Mouse (Mus musculus) E14TG2a.4 (cell line): ENCODE data around the gene Fam92a.

ENCODE experiments used
- CTCF ChIP-seq: conservative IDR thresholded peaks from 2 replicates; pipeline ENCODE4 v1.5.1; 2014; ENCODE audit warnings: low read length
- NANOG ChIP-seq: IDR thresholded peaks from 2 replicates; pipeline ENCODE4 v1.6.1; 2014; ENCODE audit warnings: borderline replicate concordance, low read length, mixed read lengths
- POU5F1 ChIP-seq: IDR thresholded peaks from 2 replicates; pipeline ENCODE4 v1.6.1; 2014; ENCODE audit warnings: low read length, borderline replicate concordance

DNA sequence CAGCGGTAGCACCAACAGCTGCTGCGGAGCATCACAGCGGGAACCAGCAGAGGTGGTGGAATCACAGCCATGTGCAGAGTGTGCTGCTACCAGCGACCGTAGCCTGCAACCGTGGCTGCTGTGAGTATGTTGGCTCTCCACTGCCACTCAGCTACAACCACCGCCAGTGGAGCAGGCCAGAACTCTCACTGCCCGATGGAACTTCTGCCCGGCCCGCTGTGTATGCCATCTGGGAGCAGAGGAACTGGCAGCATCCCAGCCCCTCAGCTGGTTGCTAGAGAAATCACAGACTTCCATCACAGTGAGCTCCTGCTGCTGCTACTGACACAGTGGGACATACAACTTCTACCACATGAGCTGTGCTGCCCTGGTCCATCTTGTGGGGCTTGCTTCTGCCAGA lies 7.2 kb upstream of the Fam92a start:
- TF ChIP-seq CTCF (no peak), POU5F1 (no peak), NANOG (no peak)
